Mouse (Mus musculus) cerebellum, adult 2 months (tissue): ENCODE results near the gene Serpinb7.

Experiments used
- CTCF ChIP-seq: fragments of 200-500 bp; IDR thresholded peaks from 2 replicates; pipeline ENCODE4 v1.5.1; 2011; ENCODE audit warnings: low read depth, mild to moderate bottlenecking, control low read depth, low read length, moderate library complexity, borderline replicate concordance; ENCODE audit not compliant: insufficient read depth
- POLR2A ChIP-seq: fragments of 200-500 bp; IDR thresholded peaks from 2 replicates; pipeline ENCODE4 v1.6.1; 2011; ENCODE audit warnings: low read length, control low read depth, borderline replicate concordance; ENCODE audit not compliant: insufficient read depth

GRCm38 (mm10) chr1:107435528-107435927, 36.1 kb downstream of the Serpinb7 start:
- TF ChIP-seq POLR2A, result no peak
- TF ChIP-seq CTCF, result no peak
